Mouse (Mus musculus) right cerebral cortex, postnatal 4 days (tissue): ENCODE measurements around the gene March7.

Experiments used
- DNase-seq: peaks from one replicate; pipeline ENCODE4 v3.0.0-alpha.2; 2022

Gene March7

DNA sequence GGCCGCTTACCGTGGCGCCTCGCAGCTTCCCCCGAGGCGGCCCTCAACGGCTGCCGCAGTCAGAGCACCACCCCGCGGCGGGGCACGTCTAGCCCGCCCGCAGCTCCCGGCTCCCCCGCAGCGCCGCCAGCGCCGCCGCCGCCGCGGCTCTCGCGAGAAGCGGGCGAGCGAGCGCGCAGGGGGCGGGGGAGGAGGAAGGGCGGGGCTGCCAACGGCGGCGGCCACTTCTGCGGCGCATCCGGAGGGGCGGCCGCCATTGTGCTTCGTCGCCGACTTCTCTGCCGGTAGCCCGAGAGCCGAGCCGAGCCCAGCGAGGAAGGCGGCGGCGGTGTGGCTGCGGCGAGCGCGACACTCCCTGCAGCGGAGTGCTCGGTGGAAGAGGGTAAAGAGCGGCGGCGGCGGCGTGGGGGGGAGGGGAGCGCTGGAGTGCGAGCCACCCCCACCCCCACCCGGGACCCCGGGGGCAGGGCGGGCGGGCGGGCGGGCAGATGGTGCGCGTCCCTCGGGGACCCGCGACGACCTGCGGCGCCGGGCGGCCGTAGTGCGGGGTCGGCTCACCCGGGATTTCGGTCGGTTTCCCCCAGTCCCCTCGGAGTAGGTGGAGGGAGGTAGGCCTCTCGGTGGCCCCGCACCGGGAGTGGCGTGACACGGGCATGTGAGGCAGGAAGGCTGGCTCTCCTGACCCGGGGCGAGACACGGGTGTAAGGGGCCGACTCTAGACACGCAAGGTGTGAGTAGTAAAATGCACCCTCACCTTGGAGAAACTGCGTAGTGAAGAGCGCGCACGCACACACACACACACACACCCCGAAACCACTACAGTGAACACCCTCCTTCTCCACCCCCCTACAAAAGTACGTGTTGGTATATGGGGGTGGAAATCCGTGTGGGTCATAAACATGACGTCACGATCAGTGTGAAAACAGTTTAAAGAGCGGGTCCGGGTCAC lies at the start of gene March7, which contains the start of gene Baz2b:
TSS of gene March7 (plus strand) at position 185 of the 949 bp plus-strand sequence.
TSS of gene Baz2b (minus strand) at position 137 of the 949 bp plus-strand sequence.
- peak; percentile 91 for DNase-seq

DNA sequence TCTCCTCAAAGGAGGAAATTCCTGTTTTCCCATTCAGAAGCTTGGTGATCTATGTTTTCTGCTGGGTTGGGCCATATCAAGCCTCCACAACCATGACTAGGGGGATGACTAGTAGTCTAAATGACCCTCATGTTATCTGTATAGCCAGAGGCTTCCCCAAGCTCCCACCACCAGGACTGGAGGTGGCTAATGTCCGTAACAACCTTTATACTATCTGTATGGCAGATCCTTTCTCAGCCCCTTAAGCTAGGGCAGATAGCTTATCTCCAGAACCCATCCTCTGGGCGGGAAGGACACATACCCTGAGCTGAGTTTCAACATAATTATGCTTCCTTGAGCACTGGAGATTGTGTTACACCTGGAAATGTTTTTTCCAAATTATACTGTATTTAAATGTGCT lies 45.9 kb upstream of the March7 start:
- no peak for DNase-seq

DNA sequence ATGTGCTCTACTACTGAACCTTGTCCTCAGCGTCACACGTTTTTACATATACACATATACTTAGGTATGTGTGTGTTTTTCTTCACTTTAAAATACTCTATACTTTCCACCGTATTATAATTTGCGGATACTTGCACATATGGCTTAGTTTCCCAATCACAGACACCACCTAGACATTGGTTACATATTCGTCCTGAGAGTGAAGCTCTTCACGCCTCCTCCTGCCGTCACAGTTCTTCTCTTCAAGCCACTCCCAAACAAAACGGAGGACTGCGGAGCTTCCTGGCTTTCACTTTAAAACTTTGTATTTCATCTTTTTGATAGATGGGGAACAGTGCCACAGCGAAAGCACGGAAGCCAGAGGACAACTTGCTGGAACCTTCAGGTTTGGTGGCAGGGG lies 44.0 kb upstream of the March7 start:
- no peak for DNase-seq

- no peak for DNase-seq
Measured at GRCm38 (mm10) chr2:60166878-60167277, 42.8 kb upstream of the March7 start.

GRCm38 (mm10) chr2:60171786-60172530 lies 37.7 kb upstream of the March7 start:
- DNase-seq = peak; percentile 9

GRCm38 (mm10) chr2:60172531-60172914 lies 37.2 kb upstream of the March7 start:
- no peak for DNase-seq

GRCm38 (mm10) chr2:60173190-60173589 lies 36.5 kb upstream of the March7 start:
- no peak for DNase-seq

DNA sequence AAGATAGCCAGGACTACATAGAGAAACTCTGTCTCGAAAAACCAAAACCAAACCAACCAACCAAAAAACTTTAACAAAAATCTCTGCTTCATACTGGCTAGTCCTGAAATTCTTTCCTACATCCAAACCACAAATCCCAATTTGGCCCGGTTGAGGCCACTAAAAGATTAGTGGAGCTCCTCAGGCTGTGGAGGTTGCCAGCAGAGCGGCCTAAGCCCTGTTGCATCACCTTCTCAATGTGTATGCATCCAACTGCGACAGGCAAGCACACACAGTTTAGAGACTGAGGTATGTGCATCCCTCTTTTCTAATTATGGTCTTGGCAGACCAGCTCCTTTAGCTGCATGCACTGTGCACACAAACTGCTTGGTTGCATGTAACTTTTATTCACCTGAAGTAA lies 36.1 kb upstream of the March7 start:
- no peak for DNase-seq

DNA sequence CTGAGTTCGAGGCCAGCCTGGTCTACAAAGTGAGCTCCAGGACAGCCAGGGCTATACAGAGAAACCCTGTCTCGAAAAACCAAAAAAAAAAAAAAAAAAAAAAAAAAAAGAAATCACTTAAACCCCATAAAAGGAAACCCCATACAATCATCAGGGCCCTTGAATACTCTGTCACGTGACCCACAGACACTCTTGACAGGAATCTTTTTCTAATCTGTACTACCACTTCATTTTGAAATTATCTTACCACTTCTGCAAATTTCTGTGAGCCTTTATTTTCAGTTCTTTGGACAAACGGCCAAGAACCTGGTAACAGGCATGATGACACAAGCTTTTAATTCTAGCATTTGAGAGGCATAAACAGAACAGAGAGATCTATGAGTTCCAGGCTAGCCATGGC lies 34.6 kb upstream of the March7 start:
- no peak for DNase-seq

DNA sequence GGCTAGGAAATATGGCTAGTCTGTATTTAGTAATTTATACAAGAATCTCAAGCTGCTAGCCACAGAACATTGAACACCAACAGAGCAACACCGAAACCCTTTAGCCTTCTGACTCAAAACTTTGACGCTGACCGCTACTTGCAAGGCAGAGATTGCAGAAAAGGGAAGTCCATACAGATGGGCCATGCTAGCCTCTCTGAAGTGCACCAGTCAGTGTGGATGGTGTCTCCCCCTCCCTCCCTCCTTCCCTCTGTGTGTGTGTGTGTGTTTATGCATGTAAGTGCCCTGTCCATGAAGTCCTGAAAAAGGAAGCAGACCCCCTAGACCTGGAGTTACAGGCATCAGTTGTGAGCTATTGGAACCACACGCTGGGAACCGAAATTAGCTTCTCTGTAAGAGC lies 33.6 kb upstream of the March7 start:
- no peak for DNase-seq

DNA sequence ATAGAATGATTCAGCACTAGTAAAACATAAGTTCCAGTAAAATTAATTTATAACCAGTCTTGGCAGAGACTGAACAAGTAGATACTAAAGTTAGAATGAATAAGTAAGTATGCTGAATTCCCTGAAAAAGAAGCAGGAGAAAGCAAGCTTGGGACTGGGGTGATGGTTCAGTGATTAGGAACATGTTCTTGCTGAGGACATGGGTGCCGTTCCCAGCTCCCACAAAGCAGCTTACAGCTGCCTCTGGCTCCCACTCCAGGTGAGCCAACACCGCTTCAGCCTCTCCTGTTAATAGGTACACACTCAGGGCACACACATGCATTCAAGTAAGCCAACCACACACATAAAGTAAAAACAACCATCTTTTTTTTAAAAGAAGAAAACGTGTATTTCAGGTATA lies 32.2 kb upstream of the March7 start:
- DNase-seq = no peak

GRCm38 (mm10) chr2:60181696-60182095 lies 28.0 kb upstream of the March7 start:
- DNase-seq = no peak

DNA sequence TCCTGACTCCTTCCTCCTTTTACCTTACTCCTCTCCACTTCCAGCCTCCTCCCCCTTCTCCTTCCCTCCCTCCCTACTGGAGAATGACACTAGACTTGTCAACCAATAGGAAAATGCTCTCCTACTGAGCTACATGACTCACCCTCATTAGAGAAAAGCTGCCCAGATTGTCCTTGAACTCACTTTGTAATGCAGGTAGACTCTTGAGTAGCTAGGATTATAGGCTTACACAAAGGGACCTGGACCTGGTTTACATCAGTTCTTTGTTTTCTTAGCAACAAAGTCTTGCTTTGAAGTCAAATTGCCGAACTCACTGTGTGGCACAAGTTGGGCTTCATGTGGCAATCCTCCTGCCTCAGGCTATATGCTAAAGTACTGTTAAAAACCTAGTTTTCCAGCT lies 12.8 kb upstream of the March7 start:
- no peak for DNase-seq

DNA sequence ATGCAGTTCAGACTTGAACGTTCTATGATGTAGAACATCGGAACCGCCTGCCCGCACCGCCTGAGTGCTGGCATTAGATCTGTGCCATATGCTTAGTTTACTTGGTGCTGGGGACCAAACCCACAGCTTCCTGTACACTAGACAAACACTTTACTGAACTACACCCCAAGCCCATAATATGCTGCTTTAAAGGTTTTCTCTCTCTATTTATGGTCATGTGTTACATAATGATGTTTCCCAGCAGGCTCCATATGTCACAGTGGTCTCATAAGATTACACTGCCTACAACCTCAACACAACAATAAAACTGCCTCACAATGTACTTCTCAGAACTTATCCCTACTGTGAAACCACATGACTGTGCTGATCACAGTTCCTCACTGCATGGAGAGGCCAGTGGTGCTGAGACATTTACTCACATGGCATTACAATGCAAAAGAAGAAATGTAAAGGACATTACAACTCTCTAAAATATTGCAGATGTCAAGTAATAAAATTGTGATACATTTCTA lies 9.6 kb upstream of the March7 start:
- DNase-seq = no peak

DNA sequence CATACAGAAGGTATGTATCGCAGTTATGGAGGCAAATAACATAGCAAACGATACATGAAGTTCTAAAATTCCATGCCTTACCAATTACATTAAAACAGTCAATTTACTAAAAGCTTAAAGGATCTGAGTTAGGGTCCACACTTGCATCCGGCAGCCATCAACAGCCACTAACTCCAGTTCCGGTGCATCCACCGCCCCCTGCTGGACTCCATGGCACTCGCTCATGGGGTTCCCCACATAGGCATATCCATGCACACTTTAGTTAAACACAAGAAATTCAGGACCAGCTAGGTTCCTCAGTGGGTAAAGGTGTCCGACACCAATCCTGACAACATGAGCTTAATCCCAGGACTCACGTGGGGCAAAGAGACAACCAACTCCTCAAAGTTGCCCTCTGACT lies 9.0 kb upstream of the March7 start:
- peak; percentile 63 for DNase-seq

GRCm38 (mm10) chr2:60202900-60203530 lies 6.7 kb upstream of the March7 start:
- DNase-seq = no peak

DNA sequence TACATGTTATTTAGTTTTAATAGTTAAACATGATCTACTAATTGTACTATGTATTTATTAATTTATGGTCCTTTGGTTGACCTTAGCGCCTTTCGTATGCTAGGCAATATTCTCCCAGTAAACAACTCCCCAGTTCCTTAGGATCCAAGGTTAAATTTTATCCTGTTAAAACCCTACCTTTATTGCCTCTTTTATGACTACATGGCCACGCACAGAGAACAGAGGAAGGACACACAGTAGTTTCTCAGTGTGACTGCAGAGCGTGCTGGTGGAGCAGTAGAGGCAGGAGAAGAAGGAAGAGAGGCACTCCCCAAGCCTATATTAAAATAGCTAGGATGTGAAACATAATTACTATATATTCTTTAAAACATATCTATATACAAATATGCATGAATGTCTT lies 6.0 kb upstream of the March7 start:
- no peak for DNase-seq

- DNase-seq = no peak
Measured at GRCm38 (mm10) chr2:60204162-60204561, 5.5 kb upstream of the March7 start.

DNA sequence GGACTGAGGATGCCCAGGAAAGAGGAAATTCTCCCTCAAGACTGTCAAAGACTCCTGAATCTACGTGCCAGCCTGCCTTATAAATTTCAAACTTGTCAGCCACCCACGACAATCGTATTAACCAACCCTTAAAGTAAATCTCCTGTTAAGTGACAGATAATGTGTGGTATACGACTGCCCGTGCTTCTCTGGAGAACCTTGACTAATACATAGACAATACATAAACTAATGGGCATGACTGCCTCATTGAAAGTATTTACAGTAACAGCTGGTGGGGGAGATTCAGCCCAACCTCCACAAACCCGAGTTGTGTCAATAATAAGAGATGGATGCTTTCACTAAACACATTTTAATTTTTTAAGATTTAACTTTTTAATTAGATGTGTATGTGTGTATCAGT lies 3.9 kb upstream of the March7 start:
- no peak for DNase-seq

DNA sequence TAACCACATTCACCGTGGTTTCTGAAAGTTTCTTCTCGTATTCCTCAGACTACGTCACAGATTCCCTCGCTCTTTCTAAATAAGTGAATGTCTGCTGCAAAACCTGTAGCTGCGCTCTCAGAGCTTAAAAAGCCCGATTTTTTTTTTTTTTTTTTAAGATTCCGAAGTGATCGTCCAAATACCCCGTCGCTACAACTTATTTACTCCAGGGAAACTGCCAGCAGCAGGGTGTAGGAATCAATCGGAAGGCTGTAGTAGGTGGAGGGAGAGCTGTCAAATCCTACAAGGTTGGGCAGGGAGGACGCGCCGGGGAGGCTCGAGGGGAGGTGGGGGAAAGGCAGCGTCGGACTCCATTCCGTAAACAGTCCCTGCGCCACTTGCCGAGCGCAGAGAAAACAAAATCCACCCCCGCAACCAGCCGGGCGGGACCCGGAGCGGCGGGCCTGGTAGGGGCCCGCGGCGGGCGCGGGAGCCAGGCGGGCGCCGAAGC lies 520 bp upstream of the March7 start:
- DNase-seq = peak; percentile 49

DNA sequence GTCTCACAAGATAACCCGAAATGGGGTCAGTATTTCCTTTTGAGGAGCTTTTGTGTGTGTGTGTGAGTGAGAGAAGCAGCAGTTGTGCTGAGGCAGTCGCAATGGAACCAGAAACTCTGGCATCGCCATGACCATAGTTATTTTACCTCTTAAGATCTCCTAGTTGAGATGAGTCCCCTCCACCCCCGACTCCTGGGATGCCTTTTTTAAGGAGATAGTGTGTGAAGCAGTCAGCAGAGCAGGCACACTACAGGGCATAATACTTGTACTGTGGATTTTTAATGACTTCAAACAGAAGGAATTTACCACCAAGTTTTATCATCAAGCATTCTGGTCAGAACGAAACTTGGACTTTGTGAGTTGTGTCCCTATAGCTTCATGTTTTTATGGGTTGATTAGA lies 1.1 kb downstream of the March7 start:
- no peak for DNase-seq

- no peak for DNase-seq
Measured at GRCm38 (mm10) chr2:60212488-60212887, 2.8 kb downstream of the March7 start.

- no peak for DNase-seq
Measured at GRCm38 (mm10) chr2:60214683-60215082, 5.0 kb downstream of the March7 start.
